Mouse (Mus musculus): Measurements from ENCODE around the gene Lmntd1.

Gene Lmntd1

GRCm38 (mm10) chr6:145565663-145566062, 48.5 kb downstream of the Lmntd1 start:
- DNase-seq (ENCODE audit: low read depth, low spot score) = no peak

- DNase-seq (ENCODE audit: low read depth, low spot score) = no peak
Observed at GRCm38 (mm10) chr6:145564671-145565070, 49.4 kb downstream of the Lmntd1 start.

- DNase-seq (ENCODE audit: low read depth, low spot score) = no peak
Observed at GRCm38 (mm10) chr6:145557059-145557992, 56.8 kb downstream of the Lmntd1 start.

- DNase-seq (ENCODE audit: low read depth, low spot score) = peak; percentile 69
Observed at GRCm38 (mm10) chr6:145553226-145553625, 60.9 kb downstream of the Lmntd1 start.

- no peak for DNase-seq (ENCODE audit: low read depth, low spot score)
Observed at GRCm38 (mm10) chr6:145552817-145553216, 61.3 kb downstream of the Lmntd1 start.

GRCm38 (mm10) chr6:145550993-145551392, 63.1 kb downstream of the Lmntd1 start:
- DNase-seq (ENCODE audit: low read depth, low spot score) = no peak

- peak; percentile 54 for DNase-seq (ENCODE audit: low read depth, low spot score)
Observed at GRCm38 (mm10) chr6:145545927-145546641, 68.0 kb downstream of the Lmntd1 start.

- DNase-seq (ENCODE audit: low read depth, low spot score) = peak; percentile 22
Observed at GRCm38 (mm10) chr6:145544838-145545237, 69.3 kb downstream of the Lmntd1 start.

GRCm38 (mm10) chr6:145544304-145544703, 69.8 kb downstream of the Lmntd1 start:
- DNase-seq (ENCODE audit: low read depth, low spot score) = no peak

- no peak for DNase-seq (ENCODE audit: low read depth, low spot score)
Observed at GRCm38 (mm10) chr6:145539568-145539859, 74.6 kb downstream of the Lmntd1 start.

- no peak for DNase-seq (ENCODE audit: low read depth, low spot score)
Observed at GRCm38 (mm10) chr6:145538787-145539567, 75.1 kb downstream of the Lmntd1 start.

GRCm38 (mm10) chr6:145530464-145530863, 83.7 kb downstream of the Lmntd1 start:
- DNase-seq (ENCODE audit: low read depth, low spot score) = peak; percentile 86

GRCm38 (mm10) chr6:145523337-145523736, 90.8 kb downstream of the Lmntd1 start:
- DNase-seq (ENCODE audit: low read depth, low spot score) = peak; percentile 74

GRCm38 (mm10) chr6:145522617-145523016, 91.5 kb downstream of the Lmntd1 start:
- no peak for DNase-seq (ENCODE audit: low read depth, low spot score)

GRCm38 (mm10) chr6:145517002-145517401, 97.1 kb downstream of the Lmntd1 start:
- DNase-seq (ENCODE audit: low read depth, low spot score) = no peak

GRCm38 (mm10) chr6:145515859-145516581, 98.1 kb downstream of the Lmntd1 start:
- no peak for DNase-seq (ENCODE audit: low read depth, low spot score)

GRCm38 (mm10) chr6:145511265-145511664, 102.9 kb downstream of the Lmntd1 start:
- no peak for DNase-seq (ENCODE audit: low read depth, low spot score)

GRCm38 (mm10) chr6:145508828-145509227, 105.3 kb downstream of the Lmntd1 start:
- DNase-seq (ENCODE audit: low read depth, low spot score) = peak; percentile 95

GRCm38 (mm10) chr6:145501751-145502150, 112.4 kb downstream of the Lmntd1 start:
- DNase-seq (ENCODE audit: low read depth, low spot score) = no peak

GRCm38 (mm10) chr6:145499574-145500546, 114.3 kb downstream of the Lmntd1 start:
- no peak for DNase-seq (ENCODE audit: low read depth, low spot score)

Data from A20 (cell line).